Mouse (Mus musculus): ENCODE results near the gene Cyp4f13. TPM values are rescaled to one million over a fixed set of nuclear protein-coding genes. Genes with fewer than 3 reads are reported as not detected.
A peak's percentile ranks its signal among the peaks of the same experiment; 100 is the strongest.

The Cyp4f13 gene
- polyA plus RNA-seq (2016; fragmentation: Nextera tagmentation; extraction: Ambion mirVana): 5.2 and 5.4 TPM in 2 replicates

GRCm38 (mm10) chr17:32947215-32947914 lies at the start of gene Cyp4f13:
Gene Cyp4f13 (minus strand): TSS chr17:32947402.
- H3K4me2 ChIP-seq: peak within 1 kb of the TSS; percentile 74
- WGBS (ENCODE audit: insufficient replicate concordance): 8% methylated on average over 12 of the region's 12 CpGs
- H3K9ac ChIP-seq: peak within 1 kb of the TSS; percentile 62

GRCm38 (mm10) chr17:32992699-32993474 lies 45.7 kb upstream of the Cyp4f13 start, which contains the start of gene Zfp952:
Gene Zfp952 (plus strand): TSS chr17:32993129.
- WGBS (ENCODE audit: insufficient replicate concordance): 2% methylated on average over 21 of the region's 21 CpGs
- peak; percentile 95 for ATAC-seq
- H3K4me3 ChIP-seq: peak within 1 kb of the TSS; percentile 82
- H3K27me3 ChIP-seq (replicated peaks): no peaks in the 10 kb centered on the region
- peak within 1 kb of the TSS; percentile 85 for H3K4me2 ChIP-seq
- peak within 1 kb of the TSS; percentile 82 for H3K27ac ChIP-seq
- H3K4me1 ChIP-seq: peaks cover 18% of the 10 kb centered on the region
- peaks cover 24% of the 10 kb centered on the region for H3K36me3 ChIP-seq
- no peaks in the 10 kb centered on the region for H3K9me3 ChIP-seq (replicated peaks)
- H3K9ac ChIP-seq: peak within 1 kb of the TSS; percentile 78

More at GRCm38 (mm10) chr17:32947215-32947914, at the start of gene Cyp4f13:
- no peaks in the 10 kb centered on the region for H3K9me3 ChIP-seq (replicated peaks)
- peaks cover 21% of the 10 kb centered on the region for H3K4me1 ChIP-seq
- peak; percentile 90 for ATAC-seq
- H3K4me3 ChIP-seq: peak within 1 kb of the TSS; percentile 60
- H3K27me3 ChIP-seq (replicated peaks): 0 out of 2 replicates have a peak, but pooled peaks cover 5% of the 10 kb centered on the region
- no peak within 1 kb of the TSS for H3K27ac ChIP-seq
- H3K36me3 ChIP-seq: no peaks in the 10 kb centered on the region

- H3K36me3 ChIP-seq: peaks cover 24% of the 10 kb centered on the region
- 58% methylated on average over 12 of the region's 12 CpGs for WGBS (ENCODE audit: insufficient replicate concordance)
- peak overlapping the region; percentile 85 for H3K4me2 ChIP-seq
- peak overlapping the region; percentile 78 for H3K9ac ChIP-seq
- H3K4me3 ChIP-seq: peak overlapping the region; percentile 82
- H3K4me1 ChIP-seq: peaks cover 18% of the 10 kb centered on the region
- H3K9me3 ChIP-seq (replicated peaks): no peaks in the 10 kb centered on the region
- H3K27me3 ChIP-seq (replicated peaks): no peaks in the 10 kb centered on the region
- no peak overlapping the region for H3K27ac ChIP-seq
- no peak for ATAC-seq
Observed at GRCm38 (mm10) chr17:32991965-32992698, 44.9 kb upstream of the Cyp4f13 start.

DNA sequence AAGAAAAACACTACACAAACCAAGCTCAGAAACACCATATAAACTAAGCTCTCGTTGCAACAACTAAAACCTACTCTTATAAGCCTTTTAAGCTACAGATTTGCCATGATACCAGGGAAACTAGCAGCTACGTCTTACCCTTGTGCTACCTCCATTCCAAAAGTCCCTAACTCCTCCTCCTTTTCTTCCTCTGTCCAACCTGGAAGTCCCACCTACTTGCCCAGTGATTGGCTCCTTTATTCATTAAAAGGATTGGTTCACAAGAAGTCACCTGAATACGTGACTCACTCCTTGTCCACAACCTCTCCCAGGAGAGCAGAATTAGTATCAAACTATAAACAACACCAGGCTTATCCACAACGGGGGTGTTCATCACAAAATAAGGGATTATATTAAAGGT lies 39.1 kb upstream of the Cyp4f13 start:
- Histone ChIP-seq H3K36me3 (peaks cover 9% of the 10 kb centered on the region; the same call in 1 of the 2 replicates), H3K9me3 (replicated peaks) (no peaks in the 10 kb centered on the region), H3K27ac (no peak overlapping the region), H3K4me1 (no peaks in the 10 kb centered on the region), H3K4me2 (no peak overlapping the region), H3K27me3 (replicated peaks) (no peaks in the 10 kb centered on the region; the same call in 1 of the 2 replicates), H3K4me3 (no peak overlapping the region), H3K9ac (no peak overlapping the region)
- 61% methylated on average over 4 of the region's 4 CpGs for WGBS (ENCODE audit: insufficient replicate concordance)
- no peak for ATAC-seq

GRCm38 (mm10) chr17:32981361-32981760 lies 34.2 kb upstream of the Cyp4f13 start:
- ATAC-seq: no peak
- H3K4me2 ChIP-seq: no peak overlapping the region
- H3K9ac ChIP-seq: no peak overlapping the region
- no peak overlapping the region for H3K4me3 ChIP-seq
- H3K27me3 ChIP-seq (replicated peaks): no peaks in the 10 kb centered on the region; the same call in 1 of the 2 replicates
- no peaks in the 10 kb centered on the region for H3K9me3 ChIP-seq (replicated peaks)
- WGBS (ENCODE audit: insufficient replicate concordance): 82% methylated on average over 4 of the region's 4 CpGs
- H3K27ac ChIP-seq: no peak overlapping the region
- no peaks in the 10 kb centered on the region for H3K4me1 ChIP-seq
- peaks cover 55% of the 10 kb centered on the region for H3K36me3 ChIP-seq

GRCm38 (mm10) chr17:32965623-32966290 lies 18.6 kb upstream of the Cyp4f13 start, which contains the start of gene Zfp472:
Gene Zfp472 (plus strand): TSS chr17:32965814.
- peak within 1 kb of the TSS; percentile 90 for H3K4me3 ChIP-seq
- WGBS (ENCODE audit: insufficient replicate concordance): under 1% methylated on average over 33 of the region's 33 CpGs
- H3K9me3 ChIP-seq (replicated peaks): no peaks in the 10 kb centered on the region
- peak within 1 kb of the TSS; percentile 78 for H3K9ac ChIP-seq
- ATAC-seq: peak; percentile 98
- peaks cover 33% of the 10 kb centered on the region for H3K4me1 ChIP-seq
- peak within 1 kb of the TSS; percentile 88 for H3K4me2 ChIP-seq
- peak within 1 kb of the TSS; percentile 88 for H3K27ac ChIP-seq
- H3K27me3 ChIP-seq (replicated peaks): no peaks in the 10 kb centered on the region
- H3K36me3 ChIP-seq: no peaks in the 10 kb centered on the region

- peak overlapping the region; percentile 78 for H3K9ac ChIP-seq
- H3K36me3 ChIP-seq: no peaks in the 10 kb centered on the region
- H3K4me1 ChIP-seq: peaks cover 35% of the 10 kb centered on the region
- peak overlapping the region; percentile 88 for H3K4me2 ChIP-seq
- peak; percentile 40 for ATAC-seq
- H3K4me3 ChIP-seq: peak overlapping the region; percentile 90
- H3K27me3 ChIP-seq (replicated peaks): no peaks in the 10 kb centered on the region
- H3K27ac ChIP-seq: peak overlapping the region; percentile 88
- under 1% methylated on average over 14 of the region's 14 CpGs for WGBS (ENCODE audit: insufficient replicate concordance)
- no peaks in the 10 kb centered on the region for H3K9me3 ChIP-seq (replicated peaks)
Observed at GRCm38 (mm10) chr17:32965253-32965622, 18.0 kb upstream of the Cyp4f13 start.

DNA sequence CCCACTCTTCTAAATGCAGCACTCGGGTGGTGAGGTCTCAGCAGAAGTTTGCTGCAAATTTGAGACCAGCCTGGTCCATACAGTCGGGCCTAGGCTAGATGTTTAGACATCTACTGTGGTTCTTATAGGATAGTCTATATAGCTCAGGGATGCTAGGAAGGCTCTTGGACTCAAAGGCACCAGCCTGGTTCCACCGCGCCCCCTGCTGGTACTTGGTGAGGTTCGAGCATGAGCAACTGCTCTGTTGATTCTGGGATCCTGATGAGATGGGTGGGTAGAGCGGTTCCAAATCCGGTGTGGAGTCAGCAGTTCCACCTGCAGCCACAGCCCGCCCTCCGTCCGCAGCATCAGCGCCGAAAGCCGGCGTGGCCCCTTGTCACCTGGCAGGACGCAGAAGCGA lies 4.2 kb upstream of the Cyp4f13 start:
- Histone ChIP-seq H3K27ac (no peak overlapping the region), H3K9ac (no peak overlapping the region), H3K4me1 (peaks cover 15% of the 10 kb centered on the region), H3K9me3 (replicated peaks) (no peaks in the 10 kb centered on the region), H3K27me3 (replicated peaks) (0 out of 2 replicates have a peak, but pooled peaks cover 7% of the 10 kb centered on the region), H3K4me3 (no peak overlapping the region), H3K4me2 (no peak overlapping the region), H3K36me3 (no peaks in the 10 kb centered on the region)
- no peak for ATAC-seq
- WGBS (ENCODE audit: insufficient replicate concordance): 20% methylated on average over 16 of the region's 16 CpGs

DNA sequence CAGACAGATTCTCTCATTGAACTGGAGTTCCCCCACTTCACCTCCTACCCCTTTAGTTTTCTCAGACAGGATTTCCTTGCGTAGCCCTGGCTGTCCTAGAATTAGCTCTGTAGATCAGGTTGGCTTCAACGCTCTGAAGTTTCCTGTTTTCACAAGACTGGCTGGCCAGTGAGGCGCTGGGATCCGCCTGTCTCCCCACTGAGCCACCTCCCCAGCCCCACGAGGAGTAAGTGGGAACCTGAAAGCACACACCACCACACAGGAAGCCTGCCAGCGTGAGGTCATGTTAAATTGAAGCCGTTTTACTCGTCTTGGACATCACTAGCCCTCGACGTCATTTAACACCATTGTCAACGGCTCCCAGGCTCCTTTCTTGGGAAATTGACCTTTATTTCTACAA lies 3.8 kb upstream of the Cyp4f13 start:
- Histone ChIP-seq H3K4me3 (no peak overlapping the region), H3K4me1 (peaks cover 20% of the 10 kb centered on the region), H3K27ac (no peak overlapping the region), H3K9ac (no peak overlapping the region), H3K27me3 (replicated peaks) (0 out of 2 replicates have a peak, but pooled peaks cover 7% of the 10 kb centered on the region), H3K36me3 (no peaks in the 10 kb centered on the region), H3K9me3 (replicated peaks) (no peaks in the 10 kb centered on the region), H3K4me2 (no peak overlapping the region)
- WGBS (ENCODE audit: insufficient replicate concordance): 61% methylated on average over 11 of the region's 11 CpGs
- no peak for ATAC-seq

- Histone ChIP-seq H3K27ac (no peak overlapping the region), H3K4me2 (no peak overlapping the region), H3K27me3 (replicated peaks) (0 out of 2 replicates have a peak, but pooled peaks cover 7% of the 10 kb centered on the region), H3K4me1 (peaks cover 21% of the 10 kb centered on the region), H3K36me3 (no peaks in the 10 kb centered on the region), H3K4me3 (no peak overlapping the region), H3K9ac (no peak overlapping the region), H3K9me3 (replicated peaks) (no peaks in the 10 kb centered on the region)
- 69% methylated on average over 3 of the region's 3 CpGs for WGBS (ENCODE audit: insufficient replicate concordance)
- no peak for ATAC-seq
Observed at GRCm38 (mm10) chr17:32950136-32950535, 2.9 kb upstream of the Cyp4f13 start.

GRCm38 (mm10) chr17:32946716-32947115 lies 486 bp downstream of the Cyp4f13 start:
- H3K4me1 ChIP-seq: peaks cover 21% of the 10 kb centered on the region
- ATAC-seq: peak; percentile 7; the same call in 1 of the 2 replicates
- 31% methylated on average over 9 of the region's 9 CpGs for WGBS (ENCODE audit: insufficient replicate concordance)
- no peaks in the 10 kb centered on the region for H3K9me3 ChIP-seq (replicated peaks)
- peak overlapping the region; percentile 60 for H3K4me3 ChIP-seq
- no peaks in the 10 kb centered on the region for H3K27me3 ChIP-seq (replicated peaks)
- H3K36me3 ChIP-seq: no peaks in the 10 kb centered on the region
- H3K9ac ChIP-seq: peak overlapping the region; percentile 62
- no peak overlapping the region for H3K27ac ChIP-seq
- peak overlapping the region; percentile 74 for H3K4me2 ChIP-seq

Measured in liver, embryonic 12.5 days (tissue).